Mouse (Mus musculus): ENCODE measurements at regions not wholly inside any gene's neighbourhood (a gene's known extent, or its start where the extent isn't known, plus 50 kb on each side); places are given as distances from the start of the nearest gene placed in this dataset.
A peak's percentile ranks its signal among the peaks of the same experiment; 100 is the strongest.

GRCm38 (mm10) chr14:97170841-97171240 is 651.9 kb upstream of the Klhl1 start:
- no peak for DNase-seq (ENCODE audit: low spot score in 2 of 2)

GRCm38 (mm10) chr14:97165793-97166192 is 646.9 kb upstream of the Klhl1 start:
- peak in 1 of 2 experiments; percentile 4 for DNase-seq (ENCODE audit: low spot score in 2 of 2)

DNA sequence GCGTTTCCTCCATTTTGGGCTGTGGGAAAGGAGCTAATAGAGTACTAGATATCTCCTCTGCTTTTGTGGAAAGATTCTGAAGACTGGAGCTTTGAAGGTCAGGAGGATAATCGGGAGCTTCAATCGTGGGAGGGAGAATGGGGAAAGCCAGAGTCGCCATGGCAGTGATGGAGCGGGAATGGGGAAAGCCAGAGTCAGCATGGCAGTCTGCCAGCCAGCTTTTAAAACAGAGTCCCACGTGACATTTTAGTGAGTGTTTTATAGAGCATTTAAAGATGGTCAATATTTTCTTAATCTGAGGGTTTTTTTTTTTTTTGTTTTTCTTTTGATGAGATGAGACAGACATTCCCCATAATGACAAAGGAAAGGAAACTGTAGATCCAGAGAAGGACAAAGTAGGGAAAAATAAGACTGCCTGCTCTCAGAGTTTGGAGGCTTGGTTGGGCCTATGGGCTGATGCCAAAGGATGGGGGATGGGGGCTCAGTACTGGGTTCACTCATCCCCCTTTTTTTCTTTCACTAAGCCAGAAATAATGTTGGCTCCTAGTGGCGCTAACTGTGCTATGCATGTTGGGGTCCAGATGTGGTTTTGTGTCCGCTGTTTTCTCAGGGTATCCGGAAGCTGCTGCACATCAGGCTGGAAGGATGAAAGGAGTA is 630.2 kb upstream of the Klhl1 start:
- no peak for DNase-seq (ENCODE audit: low spot score in 2 of 2)

GRCm38 (mm10) chr14:97115918-97116635 is 597.2 kb upstream of the Klhl1 start:
- no peak for DNase-seq (ENCODE audit: low spot score in 2 of 2)

- DNase-seq (ENCODE audit: low spot score in 2 of 2): no peak
These were observed 582.3 kb upstream of the Klhl1 start for GRCm38 (mm10) chr14:97101090-97101675.

GRCm38 (mm10) chr14:97093389-97093788 is 574.5 kb upstream of the Klhl1 start:
- DNase-seq (ENCODE audit: low spot score in 2 of 2): no peak

DNA sequence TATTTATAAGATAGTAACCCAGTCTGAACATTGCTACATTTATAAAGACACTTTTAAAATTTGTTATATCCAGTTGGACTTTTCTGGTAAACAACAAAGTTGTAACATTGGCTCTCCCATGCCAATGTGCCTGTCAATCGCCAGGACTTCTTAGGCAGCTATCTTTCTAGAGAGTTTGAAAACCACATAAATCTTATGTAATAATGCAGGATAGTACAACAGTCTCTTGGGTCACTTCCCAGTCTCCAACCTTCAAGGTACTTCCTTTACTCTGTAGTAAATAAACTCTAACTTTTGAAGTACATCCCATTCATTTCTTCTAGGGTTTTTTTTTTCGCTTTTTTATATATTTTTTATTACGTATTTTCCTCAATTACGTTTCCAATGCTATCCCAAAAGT is 570.0 kb upstream of the Klhl1 start:
- no peak for DNase-seq (ENCODE audit: low spot score in 2 of 2)

- DNase-seq (ENCODE audit: low spot score in 2 of 2): no peak
These were observed 568.4 kb upstream of the Klhl1 start for GRCm38 (mm10) chr14:97087346-97087745.

GRCm38 (mm10) chr14:97086363-97087309 is 567.7 kb upstream of the Klhl1 start:
- DNase-seq (ENCODE audit: low spot score in 2 of 2): no peak

GRCm38 (mm10) chr14:97074808-97075207 is 555.9 kb upstream of the Klhl1 start:
- DNase-seq (ENCODE audit: low spot score in 2 of 2): no peak

DNA sequence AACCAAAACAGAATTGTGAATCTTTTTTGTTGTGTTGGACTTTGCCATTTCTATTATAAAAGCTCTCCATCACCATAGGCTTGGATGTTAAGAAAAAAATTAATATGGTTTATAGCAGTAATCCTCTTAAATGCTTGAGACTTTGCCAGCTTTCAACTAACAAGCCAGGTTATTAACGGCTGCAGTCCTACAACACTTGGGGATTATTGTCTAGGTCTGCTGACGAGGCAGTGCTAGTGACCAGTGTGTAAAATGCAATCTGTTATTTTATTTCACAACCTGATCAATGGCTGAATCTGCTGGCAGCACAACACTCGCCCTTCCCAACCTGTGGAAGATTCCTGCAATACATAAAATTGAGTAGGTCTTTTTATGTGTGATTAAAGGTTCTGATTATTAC is 549.9 kb upstream of the Klhl1 start:
- DNase-seq (ENCODE audit: low spot score in 2 of 2): no peak

- no peak for DNase-seq (ENCODE audit: low spot score in 2 of 2)
These were observed 549.4 kb upstream of the Klhl1 start for GRCm38 (mm10) chr14:97068313-97068712.

DNA sequence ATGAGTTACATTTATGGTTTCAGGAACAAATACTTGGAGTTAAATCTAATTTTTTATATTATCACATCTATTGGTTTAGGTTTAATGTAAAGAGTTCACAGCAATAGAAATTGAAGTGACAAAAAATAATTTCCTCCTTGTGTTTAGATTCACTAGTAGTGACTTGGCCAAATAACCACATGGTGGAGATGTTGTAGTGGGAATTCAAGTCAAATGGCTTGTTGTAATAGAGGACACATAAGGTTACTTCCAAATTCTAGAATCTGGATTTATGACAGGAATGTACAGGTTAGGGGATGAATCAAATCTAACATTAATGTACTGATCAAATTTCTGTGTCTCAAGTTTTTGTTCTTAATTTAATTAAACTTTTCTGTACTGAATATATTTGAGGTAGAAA is 526.4 kb upstream of the Klhl1 start:
- DNase-seq (ENCODE audit: low spot score in 2 of 2): no peak

DNA sequence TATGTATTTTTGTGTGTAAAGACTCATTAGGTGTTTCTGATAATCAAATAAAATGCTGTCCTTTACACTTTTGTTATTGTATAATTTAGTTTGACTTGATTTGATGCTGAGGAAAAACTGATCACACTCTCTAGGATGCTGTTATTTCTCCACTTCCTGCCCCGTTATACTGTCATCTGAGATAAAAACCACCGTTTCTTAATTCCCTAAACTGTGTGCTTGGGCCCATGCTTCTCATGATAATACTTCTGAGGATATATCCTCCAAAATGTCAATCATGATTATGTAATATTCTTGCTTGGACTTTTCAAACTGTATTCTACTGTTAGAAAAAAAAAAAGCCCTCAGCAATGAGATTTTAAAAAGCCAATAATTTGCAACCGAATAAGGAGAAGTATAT is 520.9 kb upstream of the Klhl1 start:
- no peak for DNase-seq (ENCODE audit: low spot score in 2 of 2)

DNA sequence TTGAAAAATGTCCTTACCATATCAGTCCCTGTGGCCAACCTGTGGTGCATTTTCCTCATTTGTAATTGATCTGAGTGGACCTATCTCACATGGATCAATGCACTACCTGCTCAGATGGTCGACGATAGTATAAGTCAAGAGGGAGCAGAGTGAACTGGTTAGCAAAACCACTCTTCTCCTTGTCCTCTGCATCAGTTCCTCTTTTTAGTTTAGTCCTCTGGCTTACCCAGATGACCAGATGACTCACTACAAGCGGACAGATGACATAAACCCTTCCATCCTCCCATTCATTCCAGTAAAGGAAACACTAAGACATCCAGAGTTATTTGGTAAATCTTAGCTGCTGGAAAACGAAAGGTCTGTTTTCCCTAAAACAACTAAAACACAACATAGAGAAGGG is 509.6 kb upstream of the Klhl1 start:
- DNase-seq (ENCODE audit: low spot score in 2 of 2): no peak

DNA sequence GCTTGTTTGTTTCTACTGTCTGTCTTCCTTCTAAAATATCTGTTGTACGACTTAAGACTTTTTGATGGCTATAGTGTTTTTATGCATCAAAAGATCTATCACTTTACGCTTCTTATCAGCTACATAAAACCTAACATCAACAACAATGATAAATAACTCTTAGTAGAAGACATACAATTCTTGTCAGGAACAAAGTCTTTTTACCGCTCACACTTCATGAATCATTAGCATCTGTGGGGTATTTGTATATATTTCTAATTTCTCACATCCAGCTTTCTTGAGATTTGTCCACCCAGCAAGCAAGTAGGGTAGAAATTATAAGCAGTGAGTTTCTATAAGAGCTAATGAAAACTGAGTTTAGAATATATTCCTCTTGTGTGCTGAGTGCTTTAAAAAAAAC is 487.4 kb upstream of the Klhl1 start:
- no peak for DNase-seq (ENCODE audit: low spot score in 2 of 2)

DNA sequence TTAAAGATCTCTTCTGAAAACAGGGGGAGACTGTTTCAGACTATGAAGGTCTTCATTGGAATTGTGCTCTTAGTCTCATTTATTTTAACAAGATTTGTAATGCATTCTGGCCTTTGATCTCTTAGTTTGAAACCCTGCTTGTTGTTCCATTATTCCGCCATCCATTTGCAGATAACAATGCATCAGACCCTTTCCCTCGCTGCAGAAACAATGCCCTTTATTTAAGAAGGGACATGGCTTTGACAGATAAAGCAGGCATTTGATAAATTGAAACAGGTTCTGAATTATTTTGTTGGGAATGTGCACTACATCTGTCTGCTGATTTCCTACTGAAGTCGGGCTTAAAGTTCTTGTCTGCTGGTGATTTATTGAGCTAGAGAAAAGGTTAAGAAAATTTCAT is 476.2 kb upstream of the Klhl1 start:
- no peak for DNase-seq (ENCODE audit: low spot score in 2 of 2)

DNA sequence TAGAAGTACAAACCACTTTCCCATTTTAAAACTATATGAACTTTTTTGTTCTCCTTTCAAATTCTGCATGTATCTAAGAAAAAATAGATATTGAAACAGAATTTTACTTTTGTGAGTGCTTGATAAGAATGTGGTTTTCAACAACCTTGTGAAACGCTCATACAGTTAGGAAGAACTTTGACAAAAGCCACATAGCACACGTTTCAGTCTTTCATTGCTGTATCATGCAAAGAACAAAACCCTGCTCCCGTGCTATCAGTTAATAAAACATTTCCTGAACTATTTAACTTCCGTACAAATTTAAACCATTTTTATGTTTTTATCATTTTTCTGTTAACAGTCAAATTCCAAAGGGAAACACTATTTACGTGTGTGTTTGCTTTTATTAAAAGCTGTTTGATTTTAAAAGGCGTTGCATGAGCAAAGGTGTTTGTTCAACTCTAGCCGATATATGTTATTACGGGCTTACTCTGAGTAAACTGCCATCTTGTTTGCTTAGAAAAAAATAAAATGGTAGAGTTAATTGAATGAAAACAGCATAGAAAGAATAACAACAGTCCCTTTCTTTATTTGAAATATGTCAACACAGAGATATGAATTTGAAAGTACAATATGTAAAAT is 471.8 kb upstream of the Klhl1 start:
- no peak for DNase-seq (ENCODE audit: low spot score in 2 of 2)

DNA sequence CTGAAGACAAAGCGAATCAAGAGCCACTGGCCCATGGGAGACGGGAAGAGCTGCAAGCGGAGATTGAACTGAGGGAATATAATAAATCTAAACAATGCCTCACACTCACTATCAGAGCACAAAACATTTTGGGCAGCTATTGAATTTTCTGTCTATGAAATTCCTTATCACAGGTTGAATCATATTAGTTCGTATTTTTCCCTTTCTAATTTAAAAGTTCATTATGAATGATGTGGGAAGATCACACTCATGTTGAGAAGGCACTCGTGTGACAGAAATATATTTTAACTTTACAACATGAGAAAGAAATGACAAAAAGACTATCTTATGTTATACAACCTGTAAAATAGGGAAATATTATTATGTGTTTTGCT is 444.2 kb upstream of the Klhl1 start:
- no peak for DNase-seq (ENCODE audit: low spot score in 2 of 2)

DNA sequence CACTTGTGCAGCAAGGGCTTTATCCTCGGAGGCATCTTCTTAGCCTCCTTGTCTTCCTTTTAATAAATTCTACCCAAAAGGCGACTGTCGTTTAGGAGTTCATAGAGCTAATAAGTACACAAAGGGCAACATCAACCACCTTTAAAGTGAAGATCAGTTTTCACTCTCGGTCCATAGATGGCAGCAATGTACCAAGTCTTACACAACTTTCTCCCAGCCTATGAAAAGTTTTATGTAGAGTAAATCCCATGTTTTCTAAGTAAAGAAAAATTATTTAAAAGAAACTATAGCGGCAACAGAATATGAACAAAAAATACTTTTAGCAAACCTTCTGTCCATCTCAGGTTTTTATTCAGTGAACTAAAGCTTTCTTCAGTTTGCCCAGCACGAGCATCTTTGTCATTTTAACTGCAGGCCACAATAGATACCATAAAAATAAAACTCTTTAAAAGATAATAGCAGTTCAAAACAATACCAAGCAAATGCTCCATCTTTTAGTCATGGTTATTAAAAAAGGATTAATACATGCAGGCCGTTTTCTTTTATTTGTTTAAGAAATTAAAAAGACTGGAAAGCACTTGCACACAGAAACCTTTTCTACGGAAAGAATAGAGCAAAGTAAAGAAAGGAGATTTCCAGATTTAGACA is 443.6 kb upstream of the Klhl1 start:
- peak in 1 of 2 experiments; percentile 11 for DNase-seq (ENCODE audit: low spot score in 2 of 2)

GRCm38 (mm10) chr14:96956115-96956514 is 437.2 kb upstream of the Klhl1 start:
- DNase-seq (ENCODE audit: low spot score in 2 of 2): no peak
